Mouse (Mus musculus) forebrain, postnatal 0 days (tissue): ENCODE results near the gene Mocs1. TPM values are rescaled to one million over a fixed set of nuclear protein-coding genes. Genes with fewer than 3 reads are reported as not detected.

ENCODE experiments used
- ATAC-seq: fragments of 200-750 bp; cut with Nextera tagmentation; 2 replicates; pipeline ENCODE4 v1.8.0; 2017; ENCODE audit warnings: mild to moderate bottlenecking, moderate library complexity
- DNase-seq: peaks from one replicate; pipeline ENCODE4 v3.0.0-alpha.2; 2015
- H3K27ac ChIP-seq: fragments of 300-500 bp; sonication (generic); 2 replicates; pipeline ENCODE4 v1.5.1; 2014; ENCODE audit warnings: low read depth, mild to moderate bottlenecking, antibody characterized with exemption, low read length, moderate library complexity, mixed read lengths
- H3K27me3 ChIP-seq: fragments of 300-500 bp; sonication (generic); 2 replicates; pipeline ENCODE4 v1.6.1; 2014; ENCODE audit warnings: mild to moderate bottlenecking, low read length, mixed read lengths; ENCODE audit not compliant: insufficient read depth
- H3K36me3 ChIP-seq: fragments of 300-500 bp; sonication (generic); 2 replicates; pipeline ENCODE4 v1.6.1; 2014; ENCODE audit warnings: mild to moderate bottlenecking, moderate library complexity; ENCODE audit not compliant: insufficient read depth
- H3K4me1 ChIP-seq: fragments of 300-500 bp; sonication (generic); 2 replicates; pipeline ENCODE4 v1.6.1; 2014; ENCODE audit warnings: antibody characterized with exemption; ENCODE audit not compliant: insufficient read depth
- H3K4me2 ChIP-seq: fragments of 300-500 bp; sonication (generic); 2 replicates; pipeline ENCODE4 v1.6.1; 2014; ENCODE audit warnings: low read depth, mild to moderate bottlenecking, moderate library complexity
- H3K4me3 ChIP-seq: fragments of 300-500 bp; sonication (generic); 2 replicates; pipeline ENCODE4 v1.5.1; 2014; ENCODE audit warnings: low read depth, low read length, mixed read lengths
- H3K9ac ChIP-seq: fragments of 300-500 bp; sonication (generic); 2 replicates; pipeline ENCODE4 v1.6.1; 2014; ENCODE audit warnings: mild to moderate bottlenecking
- H3K9me3 ChIP-seq: fragments of 300-500 bp; sonication (generic); 2 replicates; pipeline ENCODE4 v1.6.1; 2016; ENCODE audit warnings: low read length
- CTCF ChIP-seq: sonication (generic); IDR thresholded peaks from 2 replicates; pipeline ENCODE4 v1.5.1; 2016; ENCODE audit warnings: antibody characterized with exemption, control low read depth, low read depth
- WGBS: fragments of 180-500 bp; shearing (Covaris S2); extraction: QIAGEN DNeasy Blood & Tissue Kit; methylation state at CpG from one replicate; pipeline ENCODE4 v1.1.7; 2014; 5-methylcytosine and 5-hydroxymethylcytosine counted together
- polyA plus RNA-seq: library from polyadenylated mRNA; unstranded; fragments of >200 nt; fragmentation: Nextera tagmentation; extraction: Ambion mirVana; gene quantifications from 2 replicates; pipeline ENCODE4 v1.2.1, GENCODE M21; 2015
- total RNA-seq: library from RNA; depleted of rRNA; stranded (reverse); fragments of >200 nt; gene quantifications from 2 replicates; pipeline ENCODE4 v1.2.3, GENCODE M21; 2014; rRNA removed

The Mocs1 gene
- total and polyA plus RNA-seq, 2 experiments from 2014 or later: 4.2 to 12.7 TPM

DNA sequence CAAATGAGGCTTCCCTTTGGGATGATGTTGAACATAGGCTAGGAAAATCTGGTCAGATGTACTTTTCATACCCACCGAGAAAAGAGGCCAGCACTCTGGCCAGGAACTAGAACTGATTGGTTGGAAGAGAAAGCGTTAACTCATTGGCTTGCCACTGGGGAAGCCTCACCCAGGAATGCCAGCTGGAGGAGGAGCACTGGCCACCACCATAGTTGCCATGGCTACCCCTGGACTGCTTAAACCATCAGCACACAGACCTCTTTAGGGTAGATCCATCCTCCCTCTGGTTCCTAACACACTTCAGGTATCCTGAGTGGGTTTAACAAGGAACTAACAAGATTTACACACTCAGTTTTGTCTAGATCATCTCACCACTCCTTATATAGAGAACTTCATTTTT, 71.5 kb downstream of the Mocs1 start:
- Histone ChIP-seq H3K36me3 (no peaks in the 10 kb centered on the region), H3K4me3 (no peak overlapping the region), H3K4me2 (no peak overlapping the region), H3K4me1 (no peaks in the 10 kb centered on the region), H3K27ac (no peak overlapping the region), H3K27me3 (no peaks in the 10 kb centered on the region), H3K9ac (no peak overlapping the region), H3K9me3 (no peaks in the 10 kb centered on the region)
- ATAC-seq: peak; percentile 59
- DNase-seq: no peak
- 73% methylated on average over 2 of the region's 2 CpGs for WGBS
- TF ChIP-seq CTCF: no peak

DNA sequence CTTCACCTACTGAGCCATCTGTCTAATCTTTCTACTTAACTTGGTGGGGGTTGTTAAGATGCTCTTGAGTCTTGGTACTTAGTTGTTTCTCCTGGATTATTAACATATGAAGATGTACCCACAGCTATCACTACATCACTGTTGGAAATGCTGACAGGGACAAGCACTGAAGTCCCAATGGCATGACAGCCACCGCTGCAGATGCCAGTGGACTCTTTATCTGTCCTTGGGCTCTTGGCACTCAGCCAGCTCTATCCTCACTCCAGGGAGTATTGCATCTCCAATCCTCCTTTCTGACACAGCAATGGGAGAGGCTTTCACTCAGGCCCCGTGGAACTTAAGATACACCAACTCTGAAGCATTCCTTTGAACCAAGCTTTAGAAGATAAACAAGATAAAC, 72.1 kb downstream of the Mocs1 start:
- no peak overlapping the region for H3K9ac ChIP-seq
- no peak for DNase-seq

DNA sequence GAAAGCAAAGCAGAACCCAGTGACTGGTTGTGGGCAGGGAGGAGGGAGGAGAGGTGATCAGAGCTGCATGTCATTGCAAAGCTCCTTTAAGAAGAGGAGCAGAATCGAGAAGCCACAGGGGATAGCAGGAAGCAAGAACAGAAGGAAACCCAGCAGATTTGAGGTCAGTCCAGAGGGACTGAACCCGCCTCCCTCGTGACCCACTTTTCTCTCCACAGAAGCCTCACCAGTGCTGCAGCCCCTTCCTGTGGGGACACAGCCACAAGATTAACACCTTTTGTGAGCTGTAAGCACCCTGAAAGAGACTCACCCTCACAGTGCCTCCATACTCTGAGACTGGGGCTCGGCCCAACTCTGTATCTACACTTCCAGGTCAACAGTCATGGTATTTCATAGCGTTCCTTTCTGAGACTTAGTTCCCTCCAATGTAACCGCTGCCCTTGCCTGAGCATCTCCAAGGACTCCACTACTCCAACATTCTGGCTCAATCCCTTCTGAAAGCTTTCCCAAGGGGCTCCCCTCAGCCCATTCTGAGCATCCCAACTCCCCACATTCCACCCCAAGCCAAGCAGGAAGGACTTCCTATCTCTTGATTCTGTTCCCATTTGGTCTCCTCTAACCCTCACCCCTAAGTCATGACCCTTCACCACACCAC, 75.2 kb downstream of the Mocs1 start:
- H3K4me3 ChIP-seq: no peak overlapping the region
- H3K36me3 ChIP-seq: no peaks in the 10 kb centered on the region
- no peak overlapping the region for H3K9ac ChIP-seq
- no peaks in the 10 kb centered on the region for H3K4me1 ChIP-seq
- DNase-seq (no peak), ATAC-seq (no peak)
- H3K27me3 ChIP-seq: no peaks in the 10 kb centered on the region
- no peak for TF ChIP-seq CTCF
- H3K4me2 ChIP-seq: no peak overlapping the region
- H3K9me3 ChIP-seq: no peaks in the 10 kb centered on the region
- WGBS: 82% methylated on average over 6 of the region's 6 CpGs
- no peak overlapping the region for H3K27ac ChIP-seq

More for the DNA sequence above, 72.1 kb downstream of the Mocs1 start:
- ATAC-seq: no peak
- Histone ChIP-seq H3K4me2 (no peak overlapping the region), H3K27ac (no peak overlapping the region), H3K27me3 (no peaks in the 10 kb centered on the region), H3K4me1 (no peaks in the 10 kb centered on the region), H3K9me3 (no peaks in the 10 kb centered on the region), H3K36me3 (no peaks in the 10 kb centered on the region), H3K4me3 (no peak overlapping the region)
- 74% methylated on average over 2 of the region's 2 CpGs for WGBS
- TF ChIP-seq CTCF: no peak

Other genes with a start within 250 kb of the Mocs1 start
- 7.2 and 10.3 TPM in 2 replicates for gene Daam2, start 136.0 kb downstream of the Mocs1 start, total RNA-seq
- 0.77 and 1.8 TPM in 2 replicates for gene Daam2, start 136.0 kb downstream of the Mocs1 start, polyA plus RNA-seq
- 3.7 and 7.4 TPM in 2 replicates for gene Kif6, start 186.8 kb downstream of the Mocs1 start, total RNA-seq
- 1.6 and 2.0 TPM in 2 replicates for gene Kif6, start 186.8 kb downstream of the Mocs1 start, polyA plus RNA-seq